Mouse (Mus musculus) G1E-ER4 (cell line): ENCODE data around the gene Gm1673. TPM values are rescaled to one million over a fixed set of nuclear protein-coding genes. Genes with fewer than 3 reads are reported as not detected.

Source experiments
- GATA1 ChIP-seq: IDR thresholded peaks from one replicate; pipeline ENCODE4 v1.8.0; 2012; ENCODE audit warnings: low read length, inconsistent platforms
- polyA plus RNA-seq: library from polyadenylated mRNA; stranded (reverse); fragments of >175 nt; gene quantifications from 2 replicates; pipeline ENCODE4 v1.2.3, GENCODE M21; 2012

Gene Gm1673
- polyA plus RNA-seq, 1 experiment = not detected

DNA sequence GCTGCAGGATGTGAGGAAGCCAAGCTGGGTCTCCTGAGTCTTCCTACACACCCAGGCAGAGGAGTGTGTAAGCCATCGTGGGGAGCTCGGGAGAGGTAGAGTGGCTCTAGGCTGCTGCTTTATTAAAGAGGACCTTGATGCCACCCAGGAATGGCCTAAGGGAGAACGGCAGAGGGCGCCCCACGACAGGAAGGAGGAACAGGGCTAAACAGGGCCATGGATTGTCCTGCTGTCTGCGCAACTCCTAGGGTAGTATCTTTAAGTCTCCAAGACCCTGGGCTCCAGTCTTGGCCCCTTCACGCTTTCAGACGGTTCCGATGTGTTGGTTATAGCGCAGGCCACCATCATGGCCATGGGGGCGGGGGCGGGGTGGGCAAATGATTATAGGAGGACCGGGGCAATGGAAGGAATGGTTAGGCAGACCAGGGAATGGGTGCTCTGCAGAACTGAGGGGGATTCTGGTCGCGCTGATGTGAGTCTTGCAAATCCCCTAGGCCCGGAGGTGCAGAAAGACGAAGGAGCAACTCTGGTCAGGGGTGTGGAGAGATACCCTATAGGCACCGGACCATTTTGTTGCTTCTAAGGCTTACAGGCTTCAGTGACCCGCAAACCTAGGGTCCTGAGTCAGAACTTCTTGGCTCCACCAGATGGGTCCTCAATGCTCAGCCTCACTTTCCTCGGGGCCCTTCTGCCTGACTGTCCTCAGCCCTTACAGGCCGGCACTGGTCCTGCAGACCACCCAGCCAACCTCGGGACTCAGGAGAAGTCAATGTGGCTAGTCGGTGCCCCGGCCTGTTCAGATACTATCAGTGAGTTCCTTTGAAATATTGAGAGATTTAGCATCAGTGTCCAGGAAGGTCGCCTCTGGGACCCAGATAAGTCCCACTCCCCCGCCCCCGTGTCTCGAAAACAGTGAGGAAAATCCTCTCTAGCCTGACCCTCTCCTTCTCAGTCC, 11.7 kb downstream of the Gm1673 start:
- TF ChIP-seq GATA1 = no peak

DNA sequence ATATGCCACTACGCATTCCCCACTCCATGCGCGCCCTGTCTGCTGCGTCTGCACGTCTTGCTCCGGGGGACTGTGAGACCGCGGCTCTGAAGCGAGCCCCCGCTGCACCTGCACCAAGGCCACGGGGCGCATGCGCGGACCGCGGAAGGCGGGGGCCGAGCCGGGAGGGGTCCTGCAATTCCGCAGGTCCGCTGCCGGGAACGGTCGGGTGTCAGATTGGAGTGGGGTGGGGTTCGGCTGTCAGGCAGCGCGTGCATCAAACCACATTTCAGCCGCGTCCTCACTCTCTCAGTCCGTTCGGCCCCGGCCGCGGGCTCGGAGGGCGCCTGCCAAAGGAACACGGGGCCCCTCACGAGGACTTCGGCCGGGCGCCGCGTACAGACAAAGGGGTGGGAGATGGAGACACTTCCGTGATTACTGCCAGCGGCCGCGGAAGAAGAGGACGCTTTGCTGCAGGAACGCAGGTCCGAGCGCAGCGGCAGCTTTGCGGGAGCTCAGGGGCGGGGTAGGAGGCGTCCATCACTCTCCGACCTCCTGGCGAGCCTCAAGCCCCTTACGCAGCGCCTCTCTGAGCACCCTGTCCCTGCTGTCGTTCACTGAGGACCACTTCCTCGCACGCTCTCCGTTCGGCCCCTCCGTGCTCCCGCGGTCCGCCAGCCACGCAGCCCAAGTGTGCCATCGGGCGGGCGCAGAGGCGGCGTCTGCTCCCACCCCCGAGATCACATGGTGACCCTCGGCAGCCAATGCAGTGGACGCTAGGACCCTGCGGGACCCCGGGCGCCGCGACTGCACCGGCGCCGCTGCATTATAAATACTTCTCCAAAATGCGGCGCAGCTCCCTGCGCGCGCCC, 12.8 kb downstream of the Gm1673 start, which contains the start of gene Nat8l:
Nat8l (plus strand) TSS at position 142 of the 851 bp plus-strand sequence.
- no peak for TF ChIP-seq GATA1

DNA sequence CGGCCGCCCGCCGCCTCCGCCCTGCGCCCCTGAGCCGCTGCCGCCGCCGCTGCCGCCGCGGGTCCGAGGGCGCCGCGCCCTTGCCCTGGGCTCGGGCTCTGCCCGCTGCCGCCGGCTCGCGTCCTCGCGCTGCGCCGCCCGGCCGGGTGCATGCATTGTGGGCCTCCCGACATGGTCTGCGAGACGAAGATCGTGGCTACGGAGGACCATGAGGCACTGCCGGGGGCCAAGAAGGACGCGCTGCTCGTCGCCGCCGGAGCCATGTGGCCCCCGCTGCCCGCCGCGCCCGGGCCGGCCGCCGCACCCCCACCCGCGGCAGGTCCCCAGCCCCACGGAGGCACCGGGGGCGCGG, 13.4 kb downstream of the Gm1673 start:
- no peak for TF ChIP-seq GATA1

DNA sequence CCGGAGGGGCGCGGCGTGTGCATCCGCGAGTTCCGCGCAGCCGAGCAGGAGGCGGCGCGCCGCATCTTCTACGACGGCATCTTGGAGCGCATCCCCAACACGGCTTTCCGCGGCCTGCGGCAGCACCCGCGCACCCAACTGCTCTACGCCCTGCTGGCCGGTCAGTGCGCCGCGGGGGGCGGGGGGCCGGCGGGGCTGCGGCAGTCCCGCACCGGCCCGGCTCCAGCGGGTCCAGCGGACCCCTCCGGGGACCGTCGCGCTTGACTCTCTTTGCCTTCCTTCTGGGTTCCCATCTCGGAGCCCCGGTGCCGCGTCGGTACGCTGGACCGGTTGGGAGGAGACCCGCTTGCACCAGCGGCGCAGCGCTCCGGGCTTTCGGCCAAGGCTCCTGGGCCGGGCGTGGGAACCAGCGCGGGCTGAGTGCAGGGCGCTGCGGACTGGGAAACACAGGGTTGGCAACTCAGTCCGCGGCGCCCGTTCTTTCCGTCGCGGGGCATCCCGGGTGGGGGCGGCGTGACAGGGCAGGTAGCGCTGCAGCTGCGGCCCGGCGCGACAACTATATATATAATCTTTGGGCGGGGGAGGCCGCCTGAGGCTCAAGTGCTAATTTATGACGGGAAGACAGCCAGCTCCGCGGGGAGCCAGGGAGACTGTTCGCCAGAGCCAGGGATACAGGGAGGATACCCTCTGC, 14.0 kb downstream of the Gm1673 start:
- no peak for TF ChIP-seq GATA1

DNA sequence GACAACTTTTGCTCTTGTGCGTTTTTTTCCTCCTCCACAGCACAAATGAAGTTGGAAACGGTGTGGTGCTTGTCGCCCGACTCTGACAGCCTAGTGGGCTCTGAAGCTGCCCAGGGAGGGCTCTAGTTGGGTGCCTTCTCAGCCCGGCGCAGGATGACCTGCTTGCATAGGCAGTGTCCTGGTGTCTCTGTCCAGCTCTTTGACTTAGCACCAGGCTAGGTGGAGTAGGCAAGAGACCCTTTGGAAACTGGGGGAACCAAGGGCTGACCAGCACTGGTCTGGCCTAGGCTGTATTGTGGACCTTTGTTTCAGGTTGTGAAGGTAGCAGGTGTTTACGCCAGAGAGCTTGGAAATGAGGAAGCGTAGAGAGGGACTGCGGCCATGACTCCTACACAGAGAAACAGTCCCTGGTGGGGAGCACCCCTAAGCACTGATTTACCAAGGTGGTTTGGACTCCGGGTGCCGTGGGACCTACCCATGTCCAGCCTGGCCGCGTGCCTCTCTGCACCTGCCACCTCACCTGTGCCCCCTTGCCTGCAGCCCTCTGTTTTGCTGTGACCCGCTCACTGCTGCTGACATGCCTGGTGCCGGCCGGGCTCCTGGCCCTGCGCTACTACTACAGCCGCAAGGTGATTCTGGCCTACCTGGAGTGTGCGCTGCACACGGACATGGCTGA, 14.7 kb downstream of the Gm1673 start:
- no peak for TF ChIP-seq GATA1

GRCm38 (mm10) chr5:33998505-33998877, 15.3 kb downstream of the Gm1673 start:
- TF ChIP-seq GATA1 = no peak

DNA sequence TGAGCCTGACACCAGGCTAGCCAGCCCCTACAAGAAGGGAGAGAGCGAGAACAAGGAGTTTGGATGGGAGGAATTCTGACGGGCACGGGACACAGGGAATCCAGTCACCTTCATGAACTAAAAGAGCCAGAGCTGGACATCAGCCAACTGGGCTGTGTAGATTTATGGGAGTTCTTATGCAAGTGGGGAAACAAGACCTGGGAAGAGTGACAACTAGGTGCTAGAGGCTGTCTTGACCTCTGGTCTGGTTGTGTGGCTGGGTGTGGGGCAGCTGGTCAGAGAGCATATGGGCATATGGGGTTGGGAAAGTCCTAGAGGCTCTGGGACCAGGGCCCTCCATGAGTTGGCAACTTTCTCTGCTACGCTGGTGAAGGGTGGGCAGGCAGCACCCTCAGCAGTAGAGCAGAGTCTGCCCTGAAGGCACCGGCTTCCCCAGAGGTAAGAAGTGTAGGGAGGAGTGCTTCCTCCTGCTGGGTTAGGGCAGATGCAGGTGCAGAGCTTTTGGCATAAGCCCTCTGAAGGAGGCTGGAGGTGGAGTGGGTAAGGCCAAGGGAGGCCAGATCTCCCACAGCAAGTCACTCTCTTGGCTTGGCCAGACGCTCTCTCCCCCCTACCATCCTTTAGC, 16.3 kb downstream of the Gm1673 start:
- no peak for TF ChIP-seq GATA1

GRCm38 (mm10) chr5:34000809-34001208, 17.6 kb downstream of the Gm1673 start:
- TF ChIP-seq GATA1 = no peak

- TF ChIP-seq GATA1 = no peak
Observed at GRCm38 (mm10) chr5:34001401-34001800, 18.2 kb downstream of the Gm1673 start.

DNA sequence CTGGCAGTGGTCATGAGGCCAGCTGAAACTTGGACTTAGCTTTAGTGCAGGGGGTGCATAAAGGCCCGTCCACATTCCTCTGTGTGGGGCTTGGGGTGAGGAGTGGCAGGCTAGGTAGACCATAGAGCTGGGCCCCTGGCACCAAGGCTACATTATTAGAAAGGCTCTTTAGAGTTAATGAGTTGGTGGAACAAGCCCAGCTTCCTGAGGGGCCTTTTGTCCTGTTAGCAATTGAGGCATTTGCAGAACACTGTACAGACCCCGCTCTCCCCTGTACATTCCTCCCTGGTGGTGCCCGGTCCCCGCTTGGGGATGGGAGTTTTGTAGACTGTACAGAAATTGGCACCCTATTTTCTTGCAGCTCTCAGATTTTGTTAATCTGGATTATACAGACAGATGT, 19.4 kb downstream of the Gm1673 start:
- no peak for TF ChIP-seq GATA1

GRCm38 (mm10) chr5:34004618-34005017, 21.4 kb downstream of the Gm1673 start:
- no peak for TF ChIP-seq GATA1

DNA sequence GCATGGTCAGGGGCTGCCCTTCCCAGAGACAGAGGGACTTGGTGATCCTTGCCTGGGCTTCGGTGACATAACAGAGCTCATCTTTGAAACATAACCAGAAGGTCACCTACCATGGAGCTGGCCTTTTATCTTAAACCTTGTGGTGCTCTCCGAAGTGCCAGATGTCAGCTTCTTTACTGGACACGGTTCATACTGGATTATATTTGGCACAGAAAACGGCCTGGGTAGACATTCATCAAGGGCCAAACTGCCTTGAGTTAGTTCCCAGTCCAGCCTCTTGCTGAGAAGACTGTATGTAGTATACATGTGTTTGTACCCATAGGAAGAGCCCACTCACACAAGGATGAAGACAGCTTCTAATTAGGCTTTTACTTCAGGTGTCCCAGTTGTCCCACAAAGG, 23.6 kb downstream of the Gm1673 start:
- no peak for TF ChIP-seq GATA1

DNA sequence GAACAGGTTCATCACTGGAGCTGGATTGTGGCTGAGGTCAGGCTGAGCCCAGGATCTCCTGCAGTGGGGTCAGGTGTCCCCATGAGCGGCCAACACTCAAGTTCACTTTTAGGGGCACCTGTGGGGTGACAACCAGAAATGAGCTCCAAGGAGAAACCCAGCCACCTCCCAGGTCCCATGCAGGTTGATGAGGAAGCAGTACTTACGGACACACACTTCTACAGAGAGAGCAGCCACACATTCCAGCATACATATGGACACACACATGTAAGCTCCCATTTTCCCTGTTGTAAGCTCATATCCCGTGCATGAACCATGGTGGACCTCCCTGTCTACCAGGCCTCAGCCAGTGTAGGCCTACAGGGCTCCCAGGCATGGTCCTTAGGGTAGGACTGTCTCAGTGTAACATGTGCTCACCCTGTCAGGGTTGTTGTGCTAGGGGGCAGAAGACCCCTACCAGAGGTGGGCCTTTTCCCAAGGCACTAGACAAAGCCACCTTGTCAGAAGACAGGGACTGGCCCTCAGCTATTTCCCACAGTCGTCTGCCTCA, 24.2 kb downstream of the Gm1673 start:
- TF ChIP-seq GATA1 = no peak

DNA sequence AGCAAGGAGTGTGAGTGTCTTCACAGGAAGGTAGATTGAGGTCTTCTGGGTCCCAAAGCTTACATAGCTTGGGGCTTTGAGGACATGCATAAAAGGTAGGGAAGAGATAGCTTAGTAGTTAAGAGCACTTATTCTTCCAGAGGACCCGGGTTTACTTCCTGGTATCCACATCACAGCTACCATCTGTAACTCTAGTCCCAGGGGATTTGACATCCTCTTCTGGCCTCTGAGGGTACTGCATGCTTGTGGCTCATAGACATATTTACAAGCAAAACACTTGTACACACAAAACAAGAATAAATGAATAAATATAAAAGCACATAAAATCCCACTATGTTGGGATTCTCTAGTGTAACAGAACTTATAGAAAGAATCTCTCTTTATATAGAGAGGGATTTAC, 31.4 kb downstream of the Gm1673 start:
- TF ChIP-seq GATA1 = no peak
